Mouse (Mus musculus) lung, postnatal 25 days (tissue): ENCODE data around the gene Arhgap44.

Source experiments
- DNase-seq: peaks from one replicate; pipeline ENCODE4 v3.0.0; 2022; ENCODE audit warnings: low spot score

The Arhgap44 gene

DNA sequence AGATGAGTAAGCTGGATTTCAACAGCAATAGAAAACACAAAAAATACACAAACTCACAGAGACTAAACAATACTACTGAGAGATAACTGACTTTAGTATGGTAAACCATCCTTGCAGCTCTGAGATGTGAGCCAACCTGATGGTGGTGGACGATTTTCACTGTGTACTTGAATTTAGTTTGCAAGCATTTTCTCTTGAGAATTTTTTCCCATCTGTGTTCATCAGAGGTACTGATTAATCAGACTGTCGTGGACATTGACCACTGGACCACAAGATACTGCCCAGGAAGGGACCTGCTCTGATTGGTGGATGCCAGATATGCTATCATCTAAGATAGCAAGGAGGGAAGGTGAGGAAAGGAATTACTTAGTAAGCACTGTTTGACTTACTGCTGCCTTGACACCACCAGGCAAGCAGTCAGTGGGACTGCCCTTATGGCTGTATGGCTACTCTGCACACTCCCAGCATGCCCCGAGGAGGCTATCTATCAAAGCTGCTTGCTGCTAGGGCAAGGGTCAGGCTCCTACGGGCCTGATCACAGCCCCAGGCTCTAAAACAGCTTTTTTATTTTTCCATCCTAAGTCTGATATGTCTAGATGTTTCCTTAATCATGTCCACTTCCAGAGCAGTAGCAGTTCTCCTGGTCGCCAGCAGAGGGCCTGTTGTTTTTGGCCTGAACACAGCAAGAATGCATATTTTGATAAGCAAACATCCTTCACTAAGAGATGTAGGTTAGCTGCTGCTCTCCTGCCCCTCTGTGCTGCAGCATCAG lies 74.1 kb downstream of the Arhgap44 start:
- DNase-seq = peak; percentile 48

DNA sequence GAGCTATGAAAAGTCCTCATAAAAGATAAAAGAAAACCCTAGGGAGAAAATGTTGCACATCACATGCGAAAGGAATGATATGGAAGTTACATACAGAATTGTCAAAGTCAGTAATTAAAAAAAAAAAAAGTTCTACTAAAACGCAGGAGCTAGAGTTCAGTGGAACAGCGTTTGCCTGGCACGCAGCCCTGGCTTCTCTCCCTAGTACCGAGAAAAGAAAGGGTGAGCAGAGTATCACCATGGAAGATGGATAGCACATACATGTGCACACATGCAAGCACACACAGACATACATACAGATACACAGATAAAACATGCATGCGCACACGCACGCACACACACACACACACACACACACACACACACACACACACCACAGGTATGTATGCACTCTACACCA lies 82.0 kb downstream of the Arhgap44 start:
- DNase-seq = no peak

DNA sequence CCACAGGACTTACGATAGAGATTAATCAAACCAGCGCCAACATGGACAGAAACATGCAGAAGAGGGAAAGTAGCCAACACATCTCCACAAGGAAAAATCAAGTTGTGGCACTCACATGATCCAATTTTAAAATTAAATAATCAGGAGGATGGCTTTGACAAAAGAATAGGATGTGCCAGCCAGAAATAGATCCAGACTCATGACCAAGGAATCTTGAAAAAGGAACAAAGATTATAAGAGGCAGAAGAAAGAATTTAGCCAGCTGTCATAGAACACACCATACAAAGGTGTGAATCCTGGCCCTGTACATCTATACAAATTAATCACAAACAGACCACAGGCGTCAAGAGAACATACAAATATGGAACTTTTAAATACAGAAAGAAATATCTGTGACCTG lies 82.5 kb downstream of the Arhgap44 start:
- no peak for DNase-seq

DNA sequence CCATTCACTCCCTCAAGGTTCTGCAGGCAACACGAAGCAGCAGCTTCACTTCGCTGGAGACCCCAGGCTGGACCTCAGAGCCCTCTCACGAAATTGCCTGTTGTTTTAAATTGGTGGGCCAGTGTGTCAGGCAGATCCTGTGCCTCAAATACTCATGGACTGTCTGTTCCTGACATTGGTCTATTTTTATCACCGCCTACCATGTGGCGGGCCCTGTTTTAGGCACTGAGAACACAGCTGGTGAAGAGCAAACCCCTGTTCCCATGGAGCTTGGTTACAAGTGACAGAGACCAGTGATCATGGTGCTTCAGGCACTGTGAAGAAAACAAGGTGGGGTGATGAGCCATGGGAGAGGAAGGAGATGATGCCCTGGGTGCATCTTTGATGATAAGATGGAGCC lies 93.2 kb downstream of the Arhgap44 start:
- DNase-seq = no peak

DNA sequence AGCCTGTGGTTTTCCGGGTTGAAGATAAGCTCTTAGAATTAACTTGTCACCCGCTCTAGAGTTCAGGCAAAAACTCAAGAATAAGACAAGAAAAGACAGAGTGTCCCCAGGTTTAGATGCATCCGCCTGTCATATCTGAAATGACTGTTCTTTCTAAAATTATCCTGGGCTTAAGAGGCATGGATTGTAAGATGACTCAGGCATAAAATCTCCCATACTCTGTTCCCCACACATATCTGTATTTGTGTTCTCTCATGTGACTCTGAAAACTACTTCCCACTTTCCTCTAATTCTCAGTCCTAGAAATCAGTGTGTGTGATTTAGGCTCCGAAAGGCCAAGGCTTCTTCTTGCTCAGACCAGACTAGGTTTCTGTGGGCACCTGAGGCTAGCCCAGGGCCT lies 93.7 kb downstream of the Arhgap44 start:
- no peak for DNase-seq

DNA sequence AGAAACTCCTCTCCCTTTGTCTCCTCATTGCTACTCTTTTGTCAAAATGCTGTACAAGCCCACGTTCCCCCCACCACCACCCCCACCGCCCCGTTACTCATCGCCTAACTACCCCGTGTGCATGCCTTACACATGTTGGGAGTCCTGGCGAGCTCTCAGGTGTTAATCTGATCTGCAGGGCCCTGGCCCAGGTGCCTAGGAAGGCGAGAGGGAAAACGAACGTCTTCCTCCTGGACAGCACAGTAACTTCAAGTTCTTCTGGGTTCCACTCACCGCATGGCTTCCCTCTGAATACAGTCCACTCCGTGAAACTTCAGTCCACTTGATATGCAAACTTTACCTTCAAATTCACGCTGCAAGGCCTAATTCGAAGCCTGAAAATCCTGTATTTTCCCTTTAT lies 97.6 kb downstream of the Arhgap44 start:
- no peak for DNase-seq

DNA sequence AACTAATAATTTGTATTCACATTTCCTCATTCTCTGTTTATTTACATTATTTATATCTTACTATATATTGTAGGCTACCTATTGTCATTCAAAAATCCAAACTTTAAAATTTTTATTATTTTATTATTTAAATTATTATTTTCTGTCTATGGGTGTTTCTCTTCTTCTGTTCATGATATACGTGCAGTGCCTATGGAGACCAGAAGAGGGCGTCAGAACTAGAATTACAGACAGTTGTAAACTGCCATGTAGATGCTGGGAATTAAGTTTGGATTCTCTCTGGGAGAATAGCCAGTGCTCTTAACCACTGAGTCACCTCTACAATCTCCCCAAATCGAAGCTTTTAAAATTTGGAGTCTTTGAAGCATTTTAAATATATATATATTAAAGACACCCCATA lies 101.3 kb downstream of the Arhgap44 start:
- DNase-seq = no peak

DNA sequence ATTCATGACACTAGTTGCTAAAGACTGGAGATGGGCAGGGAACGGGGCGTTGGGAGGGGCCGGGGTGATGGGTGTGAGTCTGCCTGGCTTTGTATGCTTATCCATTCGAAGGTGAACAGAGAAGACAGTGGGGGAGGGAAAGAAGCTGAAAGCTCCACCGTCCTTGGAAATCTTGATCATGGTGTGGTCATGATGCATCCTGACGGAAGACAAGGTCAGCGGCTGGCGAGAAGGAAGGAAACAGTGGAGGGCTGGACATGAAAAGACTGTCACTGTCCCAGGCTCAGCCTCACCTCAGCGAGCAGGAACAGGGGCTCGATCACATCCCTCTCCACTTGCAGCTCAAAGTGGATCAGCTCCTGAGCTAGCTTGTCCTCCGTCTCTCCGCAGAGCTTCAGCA lies 103.2 kb downstream of the Arhgap44 start:
- no peak for DNase-seq

DNA sequence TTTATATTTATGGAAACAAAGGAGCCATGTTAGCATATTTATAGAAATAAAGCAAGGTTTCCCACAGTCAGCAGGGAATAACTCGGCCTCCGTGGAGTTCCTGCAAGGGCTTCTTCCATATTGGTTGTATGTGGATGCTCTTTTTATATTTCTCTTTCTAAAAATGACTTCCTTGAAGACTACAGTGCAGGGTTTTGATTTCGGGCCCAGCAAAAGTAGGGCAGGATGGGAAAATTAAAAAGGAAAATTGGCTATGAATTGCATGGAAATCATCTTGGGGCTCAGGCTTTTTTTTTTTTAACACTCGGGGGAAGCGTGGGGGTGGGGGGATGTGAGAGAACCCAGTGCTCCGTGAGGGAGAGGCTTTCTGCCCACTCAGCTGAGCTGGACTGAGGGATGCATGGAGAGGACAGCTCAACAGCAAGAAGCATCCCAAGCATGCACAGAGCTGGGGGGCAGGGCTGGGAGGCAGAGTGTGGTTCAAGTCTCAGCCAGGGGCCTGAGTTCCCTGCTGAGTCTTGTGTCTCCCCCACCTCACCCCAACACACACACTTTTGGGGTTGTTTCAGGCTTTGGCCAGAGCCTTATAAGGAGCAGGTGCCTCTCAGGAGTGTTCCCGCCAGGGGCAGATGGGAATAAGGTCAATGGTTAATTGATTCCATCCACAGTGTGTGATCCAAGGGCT lies 104.4 kb downstream of the Arhgap44 start:
- DNase-seq = no peak

DNA sequence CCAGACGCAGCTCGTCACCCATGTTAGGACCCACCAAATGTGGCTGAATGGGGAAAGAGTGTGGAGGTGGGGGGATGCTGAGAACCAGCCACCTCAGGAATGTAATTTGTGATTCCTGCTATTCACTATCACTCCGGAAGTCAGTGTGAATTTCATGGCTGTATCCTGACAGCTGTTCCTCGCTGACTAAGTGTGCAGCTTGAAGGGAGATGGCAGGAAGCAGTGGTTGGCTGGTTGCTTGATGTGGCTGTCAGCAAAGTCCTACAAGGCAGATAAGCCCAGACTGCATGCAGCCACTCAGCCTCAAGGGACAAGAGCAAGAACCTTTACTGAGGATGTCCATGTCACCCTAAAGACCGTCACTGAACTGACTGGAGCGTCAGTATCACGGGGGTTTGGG lies 107.2 kb downstream of the Arhgap44 start:
- DNase-seq = no peak

DNA sequence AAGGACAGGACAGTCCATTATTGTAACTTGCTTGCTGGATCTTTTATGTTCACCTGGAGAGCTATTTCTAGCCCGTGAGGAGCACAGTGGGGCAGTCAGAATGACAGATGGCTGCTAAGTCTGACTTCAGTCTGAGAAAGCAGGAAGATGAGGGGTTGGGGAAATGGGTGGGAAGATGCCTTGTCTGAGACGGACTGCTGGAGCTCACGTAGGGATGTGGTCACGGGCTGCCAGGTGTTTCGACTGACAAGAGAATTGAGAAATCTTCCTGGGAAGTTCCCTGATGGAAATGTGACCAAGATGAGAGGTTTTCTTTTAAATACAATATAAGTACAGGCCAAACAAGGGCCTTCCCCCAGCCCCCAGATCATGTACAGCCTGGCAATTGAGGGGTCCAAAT lies 108.5 kb downstream of the Arhgap44 start:
- no peak for DNase-seq

DNA sequence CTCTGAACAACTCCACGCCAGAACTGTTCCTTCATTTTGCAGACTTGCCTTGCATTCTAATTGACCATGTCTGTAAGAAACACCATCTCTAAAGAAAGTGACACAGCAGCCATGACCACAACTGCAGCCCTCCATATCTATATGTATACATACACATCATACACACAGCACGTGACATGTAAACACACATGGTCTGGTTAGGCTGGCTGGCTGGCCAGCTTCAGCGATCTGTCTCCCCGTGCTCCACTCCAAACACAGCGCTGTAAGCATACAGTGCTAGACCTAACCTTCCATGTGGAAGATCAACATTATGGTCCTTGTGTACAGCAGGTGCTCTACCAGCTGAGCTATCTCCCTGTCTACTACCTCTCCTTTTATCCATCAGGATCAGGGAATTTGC lies 111.9 kb downstream of the Arhgap44 start:
- no peak for DNase-seq

DNA sequence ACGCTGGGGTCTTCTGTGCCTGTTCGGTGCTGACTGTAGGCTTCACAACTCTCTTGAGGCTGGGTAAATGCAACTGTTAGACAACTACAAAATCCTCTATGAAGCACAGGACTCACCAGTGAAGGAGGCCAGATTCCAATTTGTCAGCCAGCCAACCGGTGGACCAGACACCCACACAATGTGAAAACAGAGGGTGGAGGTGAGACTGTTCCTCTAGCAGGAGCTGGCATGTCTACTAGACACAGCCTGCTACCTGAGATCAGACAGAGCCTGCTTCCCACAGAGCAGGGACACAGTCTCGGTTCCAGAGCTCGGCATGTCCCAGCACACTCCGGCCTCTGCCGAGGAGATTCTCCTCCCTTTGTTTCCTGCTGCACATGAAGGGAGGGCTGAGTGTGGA lies 113.7 kb downstream of the Arhgap44 start:
- DNase-seq = no peak

DNA sequence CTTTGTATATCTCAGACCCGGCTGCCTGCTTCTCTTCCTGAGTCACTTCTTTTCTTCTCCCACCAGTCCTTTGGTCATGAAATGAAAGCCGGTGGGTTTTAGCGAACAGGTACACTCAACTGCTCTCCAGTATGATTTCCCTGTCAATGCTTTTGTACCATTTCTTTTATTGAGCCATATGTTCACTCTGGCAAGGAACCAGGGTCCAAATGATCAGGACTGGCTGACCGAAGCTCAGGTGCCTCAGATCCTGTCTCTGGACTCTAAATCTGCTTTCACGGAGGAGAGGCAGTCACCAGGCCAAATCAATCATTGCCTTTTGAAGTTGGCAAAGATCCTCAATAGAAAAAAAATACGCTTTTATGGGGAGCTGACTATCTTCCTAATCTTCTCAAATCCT lies 122.2 kb downstream of the Arhgap44 start:
- DNase-seq = no peak

DNA sequence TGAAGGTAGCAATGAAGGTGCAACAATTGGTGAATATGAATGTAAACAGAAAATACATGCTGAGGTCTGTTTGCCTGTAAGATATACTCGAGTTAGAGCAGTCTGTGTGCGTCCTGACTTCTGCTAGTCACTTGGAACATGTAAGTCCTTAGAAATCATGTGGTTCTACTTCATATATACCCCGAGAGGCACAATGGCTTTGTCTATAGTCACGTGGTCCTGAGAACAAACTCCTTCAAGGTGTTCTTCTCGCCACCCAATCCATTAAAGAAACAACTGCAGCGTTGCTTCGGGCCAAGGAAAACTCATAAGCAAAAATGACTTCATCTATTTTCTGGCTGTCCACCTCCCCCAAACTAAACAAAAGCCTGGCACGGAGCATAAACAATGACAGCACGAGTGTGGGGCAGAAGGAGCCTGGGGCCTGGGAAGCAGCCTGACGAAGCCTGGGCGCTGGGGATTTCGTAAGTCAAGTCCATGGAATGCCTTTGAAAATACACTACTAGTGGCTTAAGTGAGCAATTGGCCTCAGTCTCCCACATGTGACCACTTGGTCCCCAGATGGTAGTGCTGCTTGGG lies 123.2 kb downstream of the Arhgap44 start:
- peak; percentile 83 for DNase-seq

DNA sequence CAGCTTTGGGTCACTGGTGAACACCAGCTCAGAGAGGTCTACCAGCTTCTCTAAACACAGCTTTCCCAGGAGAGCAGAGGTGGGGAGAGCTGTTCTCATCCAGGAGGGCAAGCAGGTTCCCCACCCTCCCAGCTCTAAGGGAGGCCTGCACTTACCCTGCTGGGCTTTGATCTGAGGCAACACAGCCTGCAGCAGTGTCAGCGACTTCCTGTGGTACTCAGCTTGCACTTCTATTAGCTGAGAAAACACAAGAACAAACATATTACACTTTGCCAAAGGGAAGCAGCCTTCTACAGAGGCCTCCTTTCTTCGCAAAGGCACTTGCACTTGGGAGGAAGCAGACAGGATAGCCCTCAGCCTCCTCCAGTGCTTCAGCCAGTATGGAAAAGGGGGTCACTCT lies 123.8 kb downstream of the Arhgap44 start:
- peak; percentile 26 for DNase-seq

DNA sequence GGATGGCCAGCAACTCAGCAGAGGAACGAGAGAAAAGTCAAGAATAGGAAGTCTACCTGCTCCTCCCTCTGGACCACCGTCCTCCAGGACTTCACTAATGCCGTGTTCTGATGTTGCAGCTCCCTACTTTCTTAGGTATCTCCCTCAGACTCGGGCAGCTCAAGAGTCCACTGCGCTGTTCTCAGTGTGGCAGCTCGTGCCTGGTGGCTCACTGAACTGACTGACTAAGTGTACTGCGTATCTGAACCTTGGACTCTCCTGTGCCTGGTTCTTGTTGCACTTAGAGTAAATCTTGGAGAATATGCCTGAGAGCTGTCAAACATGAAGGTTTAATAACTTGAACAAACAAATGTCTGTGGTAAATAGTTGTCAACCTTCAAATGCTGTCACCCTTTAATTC lies 130.5 kb downstream of the Arhgap44 start:
- no peak for DNase-seq

DNA sequence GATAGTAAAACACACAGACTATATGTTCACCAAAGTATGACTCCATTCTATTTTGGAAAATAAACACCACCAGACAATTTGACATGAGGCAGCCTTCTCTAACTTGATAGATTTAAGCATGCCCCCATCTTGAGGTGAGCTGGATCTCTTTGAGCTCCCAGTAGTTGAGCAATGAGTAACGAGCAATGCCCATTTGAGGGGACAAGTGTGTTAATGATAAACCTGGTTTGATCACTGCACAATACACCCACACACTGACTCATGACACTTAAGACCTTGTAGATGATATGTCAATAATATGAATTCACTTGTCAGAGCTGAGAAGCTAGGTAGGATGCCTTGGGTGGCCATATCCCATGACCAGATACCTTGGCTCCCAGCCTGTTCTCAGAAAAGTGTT lies 132.6 kb downstream of the Arhgap44 start:
- DNase-seq = peak; percentile 24

DNA sequence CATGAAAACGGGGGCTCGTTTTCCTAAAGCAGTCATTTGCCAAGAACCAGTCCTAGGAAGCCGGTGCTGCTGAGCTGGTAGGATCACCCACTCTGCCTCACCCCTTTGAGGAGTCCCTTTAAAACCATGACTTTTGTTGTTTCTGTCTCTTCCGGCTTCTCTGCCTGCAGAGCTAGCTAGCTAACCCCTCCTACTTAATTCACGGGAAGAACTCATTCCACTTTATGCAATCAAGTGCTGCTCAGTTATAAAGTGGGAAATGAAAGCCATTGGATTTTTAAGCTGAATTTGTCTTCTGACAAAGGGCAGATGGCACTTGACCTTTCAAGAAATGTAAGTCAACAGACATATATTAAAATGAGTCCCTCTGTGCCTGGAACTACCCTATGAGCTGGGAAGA lies 134.7 kb downstream of the Arhgap44 start:
- DNase-seq = peak; percentile 32

DNA sequence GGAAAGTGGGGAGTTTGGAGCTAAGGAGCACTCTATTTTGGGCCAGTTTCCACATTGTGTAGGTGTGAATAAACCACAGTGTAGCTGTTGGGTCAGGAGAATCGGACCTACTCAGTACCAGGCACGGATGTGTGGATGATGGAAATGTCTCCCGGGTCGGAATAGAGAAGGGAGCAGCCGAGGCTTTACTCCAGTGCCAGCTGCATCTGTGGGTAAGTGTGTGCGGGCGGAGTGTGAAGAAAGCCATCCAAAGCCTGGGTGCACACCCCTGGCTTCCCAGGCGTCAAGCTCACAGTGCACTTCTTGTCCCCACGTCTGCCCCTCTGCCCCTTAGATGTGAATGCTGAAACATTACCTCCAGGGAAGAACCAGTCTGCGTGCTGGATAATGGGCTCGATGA lies 140.0 kb downstream of the Arhgap44 start:
- DNase-seq = no peak

DNA sequence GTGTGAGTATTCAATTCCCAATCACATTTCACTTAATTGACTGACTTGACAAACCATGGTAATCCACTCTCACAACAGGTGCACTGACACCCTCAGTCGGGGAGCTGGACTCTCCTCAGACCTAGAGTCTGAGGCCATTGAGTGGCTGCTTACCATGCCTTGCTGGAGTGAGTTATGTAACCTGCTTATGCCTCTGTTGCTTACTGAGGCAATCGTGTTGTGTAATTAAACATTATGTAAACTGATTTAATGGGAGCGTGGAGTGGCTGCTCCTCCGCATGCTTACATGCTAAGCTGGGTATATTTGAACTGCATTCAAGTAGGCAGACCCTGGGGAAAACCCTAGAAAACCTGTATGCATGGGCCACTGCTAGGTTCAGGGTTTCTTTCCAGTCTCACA lies 142.0 kb downstream of the Arhgap44 start:
- peak; percentile 76 for DNase-seq

DNA sequence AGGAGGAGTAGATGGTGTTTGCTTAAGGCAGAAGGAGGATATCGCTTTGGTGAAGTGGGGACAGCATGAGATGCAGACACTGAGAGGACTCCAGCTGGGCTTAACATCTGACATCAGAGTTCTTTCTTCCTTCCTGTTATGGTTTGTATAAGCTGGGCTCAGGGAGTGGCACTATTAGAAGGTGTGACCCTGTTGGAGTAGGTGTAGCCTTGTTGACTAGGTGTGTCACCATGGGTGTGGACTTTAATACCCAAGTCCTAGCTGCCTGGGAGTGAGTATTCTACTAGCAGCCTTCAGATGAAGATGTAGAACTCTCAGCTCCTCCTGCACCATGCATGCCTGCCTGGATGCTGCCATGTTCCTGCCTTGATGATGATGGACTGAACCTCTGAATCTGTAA lies 146.0 kb downstream of the Arhgap44 start:
- no peak for DNase-seq

DNA sequence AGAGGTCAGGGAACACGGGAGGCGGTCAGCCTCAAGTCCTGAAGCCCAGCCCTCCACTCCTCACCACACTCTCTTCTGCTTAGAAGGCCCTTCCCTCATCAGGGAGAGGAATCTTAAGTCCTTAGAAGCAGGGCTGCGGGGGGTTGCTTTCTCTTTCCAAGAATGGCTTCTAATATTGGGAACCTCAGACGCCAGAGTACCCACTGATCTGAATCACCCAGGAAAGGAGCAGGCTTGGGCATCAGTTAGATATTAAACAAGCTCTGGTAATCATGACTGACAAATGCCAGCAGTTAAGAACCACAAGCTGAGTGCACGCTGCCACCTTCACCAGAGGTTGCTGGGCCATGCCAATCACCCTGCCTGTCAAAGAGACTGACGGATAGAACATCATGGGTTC lies 148.9 kb downstream of the Arhgap44 start:
- DNase-seq = no peak

DNA sequence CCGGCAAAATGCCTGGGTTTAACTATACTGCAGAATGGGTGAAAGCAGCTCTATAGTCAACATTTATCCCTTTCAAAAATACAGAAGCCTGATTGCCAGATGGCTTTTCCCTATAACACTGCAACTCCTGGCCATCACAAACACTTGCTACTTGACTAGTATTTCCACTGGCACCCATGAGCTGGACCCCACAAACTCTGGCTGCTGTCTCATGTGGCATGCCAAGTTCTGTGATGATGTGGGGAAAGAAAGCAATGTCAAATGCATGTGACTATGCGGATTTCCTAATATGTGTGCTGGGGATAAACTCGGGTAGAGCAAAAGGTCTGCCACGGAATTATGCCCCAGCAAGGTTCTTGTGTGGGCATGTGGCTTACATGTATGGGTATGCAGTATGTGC lies 156.7 kb downstream of the Arhgap44 start:
- peak; percentile 30 for DNase-seq
